Mouse (Mus musculus) liver, postnatal 0 days (tissue): ENCODE data around the gene Fer.

Experiments used
- CTCF ChIP-seq: sonication (generic); IDR thresholded peaks from 2 replicates; pipeline ENCODE4 v1.5.1; 2016; ENCODE audit warnings: antibody characterized with exemption, low read depth
- EP300 ChIP-seq: IDR thresholded peaks from 2 replicates; pipeline ENCODE4 v1.6.1; 2016; ENCODE audit warnings: antibody characterized with exemption, low read depth, mild to moderate bottlenecking

DNA sequence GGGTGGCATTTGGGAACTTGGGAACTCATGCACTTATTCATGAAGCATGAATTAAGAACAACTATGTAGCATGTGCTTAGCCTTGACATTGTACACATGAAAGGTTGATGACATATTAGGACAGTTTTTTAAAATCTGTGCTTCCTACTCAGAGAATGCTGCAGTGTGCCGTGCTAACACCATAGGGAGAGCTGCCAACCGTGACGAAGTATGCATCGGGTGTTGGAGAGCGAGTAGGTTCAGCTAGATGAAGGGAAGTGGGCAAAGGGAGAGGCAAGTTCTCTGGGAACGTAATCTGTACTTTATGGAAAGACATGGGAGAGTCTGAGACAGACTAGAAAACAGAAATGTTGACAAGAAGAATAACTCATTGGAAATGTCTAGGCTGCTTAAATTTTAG, 253.9 kb downstream of the Fer start:
- TF ChIP-seq EP300 (no peak), CTCF (no peak)
